Mouse (Mus musculus) testis, adult 2 months (tissue): ENCODE data around the gene Ap5s1.

ENCODE experiments used
- CTCF ChIP-seq: fragments of 200-500 bp; IDR thresholded peaks from 2 replicates; pipeline ENCODE4 v1.5.1; 2012; ENCODE audit warnings: low read depth, mild to moderate bottlenecking, inconsistent platforms, low read length, moderate library complexity; ENCODE audit not compliant: control insufficient read depth, insufficient read depth, insufficient replicate concordance
- POLR2A ChIP-seq: fragments of 200-500 bp; IDR thresholded peaks from 2 replicates; pipeline ENCODE4 v1.6.1; 2012; ENCODE audit warnings: low read depth, mild to moderate bottlenecking, inconsistent platforms, low read length, moderate library complexity; ENCODE audit not compliant: control insufficient read depth

- TF ChIP-seq CTCF = no peak
- no peak for TF ChIP-seq POLR2A
These were observed 5.6 kb upstream of the Ap5s1 start for GRCm38 (mm10) chr2:131201262-131201661.
